Mouse (Mus musculus) midbrain, embryonic 11.5 days (tissue): Measurements from ENCODE around the gene Ccdc126. TPM values are rescaled to one million over a fixed set of nuclear protein-coding genes. Genes with fewer than 3 reads are reported as not detected.

Experiments used
- ATAC-seq: fragments of 200-750 bp; cut with Nextera tagmentation; 2 replicates; pipeline ENCODE4 v1.8.0; 2017; ENCODE audit warnings: moderate TSS enrichment, moderate library complexity; ENCODE audit not compliant: low FRiP score
- DNase-seq: peaks from one replicate; pipeline ENCODE4 v3.0.0; 2015; ENCODE audit warnings: low spot score; ENCODE audit errors: missing footprints
- H3K27ac ChIP-seq: fragments of 300-500 bp; sonication (generic); 2 replicates; pipeline ENCODE4 v1.5.1; 2014; ENCODE audit warnings: low read depth, low read length
- H3K27me3 ChIP-seq: fragments of 300-500 bp; sonication (generic); 2 replicates; pipeline ENCODE4 v1.6.1; 2014; ENCODE audit warnings: mild to moderate bottlenecking, low read length, moderate library complexity, mixed read lengths; ENCODE audit not compliant: control insufficient read depth, insufficient read depth
- H3K36me3 ChIP-seq: fragments of 300-500 bp; sonication (generic); 2 replicates; pipeline ENCODE4 v1.6.1; 2014; ENCODE audit warnings: mild to moderate bottlenecking, low read length, moderate library complexity, mixed read lengths; ENCODE audit not compliant: control insufficient read depth, insufficient read depth
- H3K4me1 ChIP-seq: fragments of 300-500 bp; sonication (generic); 2 replicates; pipeline ENCODE4 v1.6.1; 2014; ENCODE audit warnings: low read length; ENCODE audit not compliant: control insufficient read depth, insufficient read depth
- H3K4me2 ChIP-seq: fragments of 300-500 bp; sonication (generic); 2 replicates; pipeline ENCODE4 v1.6.1; 2014; ENCODE audit warnings: mild to moderate bottlenecking, moderate library complexity
- H3K4me3 ChIP-seq: fragments of 300-500 bp; sonication (generic); 2 replicates; pipeline ENCODE4 v1.5.1; 2014; ENCODE audit warnings: low read depth, low read length
- H3K9ac ChIP-seq: fragments of 300-500 bp; sonication (generic); 2 replicates; pipeline ENCODE4 v1.6.1; 2014; ENCODE audit warnings: low read length
- H3K9me3 ChIP-seq: fragments of 300-500 bp; sonication (generic); 2 replicates; pipeline ENCODE4 v1.6.1; 2016; ENCODE audit warnings: low read length; ENCODE audit not compliant: control insufficient read depth
- WGBS: fragments of 180-500 bp; shearing (Covaris S2); extraction: QIAGEN DNeasy Blood & Tissue Kit; methylation state at CpG from one replicate; pipeline ENCODE4 v1.1.7; 2014; 5-methylcytosine and 5-hydroxymethylcytosine counted together
- polyA plus RNA-seq: library from polyadenylated mRNA; unstranded; fragments of >200 nt; fragmentation: Nextera tagmentation; extraction: Ambion mirVana; gene quantifications from 2 replicates; pipeline ENCODE4 v1.2.1, GENCODE M21; 2014

Ccdc126 gene
- polyA plus RNA-seq, 1 experiment from 2014 or later = 6.4 TPM

DNA sequence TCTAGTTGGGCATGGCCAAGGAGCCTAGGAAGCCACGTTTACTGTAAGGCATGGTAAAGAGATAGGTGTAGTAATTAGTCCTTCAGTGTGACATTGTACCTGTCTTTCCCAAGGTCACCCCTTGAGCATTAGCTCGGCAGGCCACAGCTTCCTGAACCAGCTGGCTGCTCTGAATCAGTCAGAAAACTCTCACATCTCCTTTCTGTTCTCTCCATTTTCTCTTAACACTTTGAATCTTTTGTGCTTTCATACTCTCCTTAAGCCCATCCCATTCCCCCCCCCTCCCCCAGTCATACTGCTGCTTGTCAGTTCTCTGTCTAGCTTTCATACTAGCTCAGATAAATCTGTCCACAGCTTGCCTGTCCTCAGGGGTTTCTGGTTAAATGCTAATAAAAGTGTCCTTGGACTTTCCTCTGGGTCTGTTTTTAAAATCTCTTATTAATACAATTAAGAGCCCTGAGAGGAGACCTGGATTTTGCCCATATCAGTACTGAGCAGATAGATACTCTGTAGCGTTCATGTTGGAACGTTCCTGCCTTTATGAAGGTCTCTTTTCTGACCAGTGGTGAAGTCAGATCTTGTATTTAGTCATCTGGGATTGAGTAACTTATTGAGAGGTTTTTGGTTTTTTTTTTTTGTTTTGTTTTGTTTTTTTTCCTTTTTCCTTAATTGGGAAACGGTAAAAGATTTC lies 12.4 kb downstream of the Ccdc126 start:
- no peak overlapping the region for H3K4me2 ChIP-seq
- no peak overlapping the region for H3K9ac ChIP-seq
- no peak overlapping the region for H3K27ac ChIP-seq
- no peak overlapping the region for H3K4me3 ChIP-seq
- 78% methylated on average over 5 of the region's 5 CpGs for WGBS
- H3K9me3 ChIP-seq = no peaks in the 10 kb centered on the region
- H3K27me3 ChIP-seq = no peaks in the 10 kb centered on the region
- ATAC-seq (no peak), DNase-seq (peak; percentile 75)
- no peaks in the 10 kb centered on the region; the same call in 1 of the 2 replicates for H3K4me1 ChIP-seq
- H3K36me3 ChIP-seq = no peaks in the 10 kb centered on the region

DNA sequence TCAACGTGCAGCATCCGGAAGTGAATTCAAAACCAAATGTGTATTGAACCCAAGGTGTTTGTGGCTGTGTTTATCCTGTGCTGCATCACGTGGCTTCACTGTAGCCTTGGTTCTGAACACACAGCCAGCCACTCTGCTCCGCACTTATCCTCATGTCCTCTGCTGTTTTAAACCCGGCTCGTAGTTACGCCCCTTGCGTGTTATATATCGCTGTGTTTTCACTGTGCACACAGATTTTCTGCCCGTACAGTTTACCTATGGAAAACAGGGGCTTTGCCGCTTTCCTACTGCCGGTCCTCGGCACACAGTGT lies 12.9 kb downstream of the Ccdc126 start:
- H3K4me2 ChIP-seq = no peak overlapping the region
- H3K36me3 ChIP-seq = no peaks in the 10 kb centered on the region
- H3K9ac ChIP-seq = no peak overlapping the region
- no peaks in the 10 kb centered on the region for H3K9me3 ChIP-seq
- peak; percentile 81 for DNase-seq
- ATAC-seq = no peak
- WGBS = 71% methylated on average over 13 of the region's 13 CpGs
- no peaks in the 10 kb centered on the region for H3K27me3 ChIP-seq
- H3K4me1 ChIP-seq = no peaks in the 10 kb centered on the region; the same call in 1 of the 2 replicates
- no peak overlapping the region for H3K27ac ChIP-seq
- no peak overlapping the region for H3K4me3 ChIP-seq

DNA sequence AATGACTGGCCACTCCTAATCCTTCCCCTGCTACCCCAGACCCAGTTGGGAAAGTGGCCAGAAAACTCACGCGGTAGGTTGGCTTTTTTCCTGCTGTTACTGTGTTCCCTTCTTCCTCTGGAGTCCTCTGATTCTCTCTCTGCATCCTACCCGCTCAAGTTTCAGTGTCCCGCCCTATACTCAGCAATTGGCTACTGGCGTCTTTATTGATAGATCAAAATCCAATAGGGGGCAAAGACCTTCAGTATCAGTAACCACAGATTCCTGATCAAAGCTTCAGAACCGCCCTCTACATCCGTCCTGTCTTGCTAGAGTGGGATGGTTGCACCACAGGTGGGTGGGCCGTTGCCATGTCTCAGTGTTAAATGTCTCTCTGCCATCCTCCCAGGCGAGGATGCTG lies 19.5 kb downstream of the Ccdc126 start:
- no peak overlapping the region for H3K27ac ChIP-seq
- WGBS = 11% methylated on average over 9 of the region's 9 CpGs
- no peak overlapping the region for H3K9ac ChIP-seq
- H3K4me2 ChIP-seq = no peak overlapping the region
- H3K4me1 ChIP-seq = no peaks in the 10 kb centered on the region
- ATAC-seq (no peak), DNase-seq (peak; percentile 74)
- no peak overlapping the region for H3K4me3 ChIP-seq
- no peaks in the 10 kb centered on the region for H3K9me3 ChIP-seq
- H3K27me3 ChIP-seq = no peaks in the 10 kb centered on the region
- no peaks in the 10 kb centered on the region for H3K36me3 ChIP-seq

DNA sequence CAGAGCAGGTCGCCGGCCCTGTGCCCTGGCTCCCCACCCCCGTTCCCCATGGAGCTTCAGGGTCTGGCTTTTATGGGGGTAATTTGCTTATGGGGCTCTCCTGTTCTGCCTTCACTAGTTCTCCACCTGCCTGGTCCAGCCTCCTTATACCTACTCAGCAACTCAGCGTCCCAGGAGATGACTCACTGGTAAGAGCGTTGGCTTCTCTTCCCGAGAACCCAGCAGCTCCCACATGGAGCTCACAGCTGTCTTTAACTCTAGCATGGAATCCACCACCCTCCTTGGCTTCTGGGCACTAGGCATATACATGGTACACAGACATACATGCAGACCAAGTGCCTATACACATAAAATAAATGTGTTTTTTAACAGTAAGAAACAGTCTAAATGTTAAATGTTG lies 20.1 kb downstream of the Ccdc126 start:
- DNase-seq = peak; percentile 23
- no peaks in the 10 kb centered on the region for H3K4me1 ChIP-seq
- H3K4me3 ChIP-seq = no peak overlapping the region
- no peaks in the 10 kb centered on the region for H3K9me3 ChIP-seq
- no peaks in the 10 kb centered on the region for H3K27me3 ChIP-seq
- H3K4me2 ChIP-seq = no peak overlapping the region
- ATAC-seq = no peak
- no peak overlapping the region for H3K27ac ChIP-seq
- H3K9ac ChIP-seq = no peak overlapping the region
- WGBS = 38% methylated on average over 6 of the region's 6 CpGs
- H3K36me3 ChIP-seq = no peaks in the 10 kb centered on the region

DNA sequence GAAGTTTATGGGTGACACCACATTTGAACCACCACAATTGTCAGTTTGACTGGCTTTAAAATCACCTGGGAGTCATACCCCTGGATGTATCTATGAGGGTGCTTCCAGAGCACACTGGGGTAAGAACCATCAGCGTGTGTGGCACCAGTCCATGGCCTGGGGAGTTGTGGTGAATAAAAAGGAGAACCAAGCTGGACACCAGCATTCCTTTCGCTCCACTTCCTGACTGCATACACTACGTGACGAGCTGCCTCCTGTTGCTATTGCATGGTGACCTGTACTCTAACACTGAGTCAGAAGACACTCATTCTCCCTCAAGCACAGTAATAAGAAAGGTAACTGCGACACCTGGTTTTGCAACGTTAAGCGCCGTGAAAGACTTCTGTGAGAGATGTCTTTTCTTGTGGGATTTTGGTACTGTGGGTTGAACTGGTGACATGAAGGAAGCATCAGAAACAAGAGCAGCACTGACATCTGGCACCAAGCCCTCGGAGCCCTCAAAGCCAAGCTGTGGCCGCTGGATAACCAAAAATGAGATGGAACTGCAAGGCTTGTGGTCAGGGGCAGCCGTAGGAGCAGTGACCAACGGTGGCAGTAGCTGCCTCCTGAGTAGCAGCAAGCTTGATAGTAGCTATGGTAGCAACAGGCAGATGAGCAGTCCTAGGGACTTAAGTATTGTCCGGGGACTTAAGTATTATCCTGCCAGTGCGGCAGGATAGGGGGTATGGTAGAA lies 24.8 kb downstream of the Ccdc126 start:
- H3K9me3 ChIP-seq = no peaks in the 10 kb centered on the region
- no peak overlapping the region for H3K27ac ChIP-seq
- no peak overlapping the region for H3K4me3 ChIP-seq
- H3K36me3 ChIP-seq = no peaks in the 10 kb centered on the region
- WGBS = 75% methylated on average over 14 of the region's 14 CpGs
- no peak overlapping the region for H3K9ac ChIP-seq
- H3K4me2 ChIP-seq = no peak overlapping the region
- H3K27me3 ChIP-seq = no peaks in the 10 kb centered on the region
- H3K4me1 ChIP-seq = no peaks in the 10 kb centered on the region
- DNase-seq (peak; percentile 44), ATAC-seq (no peak)

DNA sequence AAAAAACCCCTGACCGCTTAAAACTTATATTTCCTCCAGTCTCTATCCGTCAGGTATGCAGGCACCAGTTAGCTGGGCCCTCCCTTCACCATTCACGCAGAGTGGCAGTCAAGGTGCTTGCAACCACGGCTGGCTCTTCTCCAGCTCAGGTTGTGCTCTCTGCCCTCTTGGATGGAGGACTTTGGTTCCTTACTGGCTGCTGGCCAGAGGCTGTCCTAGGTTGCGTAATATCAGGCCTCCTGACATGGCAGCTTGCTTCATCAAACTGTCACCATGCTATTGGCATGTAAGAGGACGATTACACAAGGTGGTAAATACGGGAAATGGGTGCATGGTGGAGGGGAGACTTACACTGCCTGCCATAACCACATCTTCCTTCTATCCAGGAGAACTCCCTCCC lies 30.8 kb downstream of the Ccdc126 start:
- Histone ChIP-seq H3K4me2 (no peak overlapping the region), H3K27me3 (no peaks in the 10 kb centered on the region), H3K9ac (no peak overlapping the region), H3K4me3 (no peak overlapping the region), H3K9me3 (no peaks in the 10 kb centered on the region), H3K36me3 (no peaks in the 10 kb centered on the region), H3K4me1 (no peaks in the 10 kb centered on the region), H3K27ac (no peak overlapping the region)
- DNase-seq (no peak), ATAC-seq (no peak)
- 88% methylated on average over 7 of the region's 7 CpGs for WGBS

DNA sequence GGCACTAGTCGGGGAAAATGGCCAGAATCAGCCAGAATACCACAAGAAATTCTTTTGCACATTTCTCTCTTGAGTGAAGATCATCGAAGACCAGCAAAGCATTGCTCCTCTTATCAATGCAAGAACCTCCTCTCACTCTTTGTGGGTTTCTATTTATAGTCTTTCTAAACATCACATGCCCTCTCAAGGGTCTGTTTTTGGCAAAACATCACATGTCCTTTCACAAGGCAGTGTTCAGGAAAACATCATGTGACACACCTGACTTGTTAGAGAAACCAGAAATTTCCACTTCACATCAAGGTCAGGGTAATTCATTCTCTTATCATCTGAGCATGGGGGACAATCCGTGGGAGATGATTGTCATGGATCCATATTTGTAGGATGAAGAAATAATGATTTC lies 35.5 kb downstream of the Ccdc126 start:
- Histone ChIP-seq H3K9ac (no peak overlapping the region), H3K4me2 (no peak overlapping the region), H3K4me3 (no peak overlapping the region), H3K27me3 (no peaks in the 10 kb centered on the region), H3K36me3 (no peaks in the 10 kb centered on the region), H3K4me1 (no peaks in the 10 kb centered on the region), H3K9me3 (no peaks in the 10 kb centered on the region), H3K27ac (no peak overlapping the region)
- ATAC-seq (no peak), DNase-seq (peak; percentile 39)
- WGBS = 89% methylated on average over 3 of the region's 3 CpGs

DNA sequence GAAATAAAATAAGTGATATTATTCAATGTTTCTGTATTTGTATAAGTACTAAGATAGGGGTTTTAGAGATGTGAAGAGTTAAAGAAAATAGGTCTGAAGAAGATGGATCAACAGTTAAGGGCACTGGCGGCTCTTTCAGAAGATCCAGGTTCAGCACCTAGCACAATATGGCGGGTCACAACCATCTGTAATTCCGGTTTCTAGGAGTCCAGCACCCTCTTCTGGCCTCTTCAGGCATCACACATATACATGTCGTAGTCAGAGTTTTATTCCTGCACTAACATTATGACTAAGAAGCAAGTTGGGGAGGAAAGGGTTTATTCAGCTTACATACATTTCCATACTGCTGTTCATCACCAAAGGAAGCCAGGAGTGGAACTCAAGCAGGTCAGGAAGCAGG lies 36.1 kb downstream of the Ccdc126 start:
- Histone ChIP-seq H3K9me3 (no peaks in the 10 kb centered on the region), H3K27me3 (no peaks in the 10 kb centered on the region), H3K4me1 (no peaks in the 10 kb centered on the region), H3K36me3 (no peaks in the 10 kb centered on the region), H3K4me3 (no peak overlapping the region), H3K4me2 (no peak overlapping the region), H3K27ac (no peak overlapping the region), H3K9ac (no peak overlapping the region)
- DNase-seq (peak; percentile 26), ATAC-seq (no peak)
- WGBS = 57% methylated on average over 4 of the region's 4 CpGs

DNA sequence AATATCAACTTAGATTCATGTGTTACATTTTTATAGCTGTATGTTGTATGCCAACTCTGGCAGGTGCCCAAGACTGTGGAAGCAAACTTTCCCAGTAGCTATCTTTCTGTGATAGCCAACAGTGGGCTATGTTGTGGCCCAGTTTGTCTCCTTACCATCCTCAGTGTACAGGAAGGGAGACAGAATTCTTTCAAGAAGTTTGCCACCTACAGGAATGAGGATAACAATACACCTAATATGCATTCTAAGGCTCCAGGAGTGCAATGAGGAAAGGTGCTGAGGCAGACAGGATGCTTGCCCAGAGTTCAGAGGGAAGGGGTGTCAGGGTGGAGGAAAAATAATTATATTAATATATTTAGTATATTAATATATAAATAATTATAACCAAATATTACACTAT lies 41.3 kb downstream of the Ccdc126 start:
- Histone ChIP-seq H3K36me3 (no peaks in the 10 kb centered on the region), H3K9ac (no peak overlapping the region), H3K27me3 (no peaks in the 10 kb centered on the region), H3K9me3 (no peaks in the 10 kb centered on the region), H3K4me1 (no peaks in the 10 kb centered on the region), H3K27ac (no peak overlapping the region), H3K4me2 (no peak overlapping the region), H3K4me3 (no peak overlapping the region)
- DNase-seq = no peak
- ATAC-seq = no peak
